Mouse (Mus musculus): ENCODE data around the gene Plekhh2. TPM values are rescaled to one million over a fixed set of nuclear protein-coding genes. Genes with fewer than 3 reads are reported as not detected.
A peak's percentile ranks its signal among the peaks of the same experiment; 100 is the strongest.

Plekhh2 gene
- polyA plus RNA-seq, 1 experiment from 2014 or later = 3.4 TPM

DNA sequence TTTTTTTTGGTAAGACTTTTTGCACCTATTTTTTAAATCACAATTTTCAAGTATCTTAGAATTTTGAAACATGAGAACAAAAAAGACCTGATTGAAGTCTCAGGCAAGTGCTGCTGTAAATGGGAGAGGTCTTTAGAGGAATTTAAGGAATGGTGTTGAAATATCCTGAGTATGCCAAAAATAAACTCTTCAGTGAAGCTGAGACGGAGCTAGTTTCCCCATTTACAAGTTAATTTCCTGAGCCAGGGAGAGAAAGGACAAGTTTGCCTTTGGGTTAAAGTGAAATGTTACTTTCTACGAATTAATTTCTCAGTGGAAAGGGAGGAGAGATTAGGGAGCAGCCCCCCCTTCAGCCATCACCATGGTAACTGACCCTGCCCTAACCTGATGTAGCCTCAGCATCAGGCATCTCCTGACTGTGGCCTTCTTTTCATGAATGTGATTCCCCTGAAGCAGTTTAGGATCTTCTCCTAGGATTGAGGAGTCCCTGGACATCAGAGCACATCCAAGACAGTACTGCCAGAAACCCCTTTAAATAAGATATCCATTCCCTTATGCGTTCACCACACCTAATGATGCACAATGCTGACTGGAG, 18.6 kb downstream of the Plekhh2 start:
- Histone ChIP-seq H3K4me3 (replicated peaks; ENCODE audit: low read depth, low read length) (no peak overlapping the region), H3K9me3 (ENCODE audit: control insufficient read depth, low read length) (no peaks in the 10 kb centered on the region), H3K27me3 (ENCODE audit: control insufficient read depth, insufficient read depth, low read length) (no peaks in the 10 kb centered on the region), H3K4me1 (ENCODE audit: control insufficient read depth, insufficient read depth, low read length) (0 out of 2 replicates have a peak, but pooled peaks cover 3% of the 10 kb centered on the region), H3K4me2 (ENCODE audit: low read length) (no peak overlapping the region), H3K36me3 (ENCODE audit: control insufficient read depth, insufficient read depth, low read length) (no peaks in the 10 kb centered on the region), H3K9ac (replicated peaks; ENCODE audit: low read length) (no peak overlapping the region), H3K27ac (replicated peaks; ENCODE audit: low read depth, low read length) (no peak overlapping the region)
- DNase-seq (no peak), ATAC-seq (ENCODE audit: low FRiP score, low TSS enrichment) (no peak)
- 41% methylated on average over 3 of the region's 3 CpGs for WGBS

DNA sequence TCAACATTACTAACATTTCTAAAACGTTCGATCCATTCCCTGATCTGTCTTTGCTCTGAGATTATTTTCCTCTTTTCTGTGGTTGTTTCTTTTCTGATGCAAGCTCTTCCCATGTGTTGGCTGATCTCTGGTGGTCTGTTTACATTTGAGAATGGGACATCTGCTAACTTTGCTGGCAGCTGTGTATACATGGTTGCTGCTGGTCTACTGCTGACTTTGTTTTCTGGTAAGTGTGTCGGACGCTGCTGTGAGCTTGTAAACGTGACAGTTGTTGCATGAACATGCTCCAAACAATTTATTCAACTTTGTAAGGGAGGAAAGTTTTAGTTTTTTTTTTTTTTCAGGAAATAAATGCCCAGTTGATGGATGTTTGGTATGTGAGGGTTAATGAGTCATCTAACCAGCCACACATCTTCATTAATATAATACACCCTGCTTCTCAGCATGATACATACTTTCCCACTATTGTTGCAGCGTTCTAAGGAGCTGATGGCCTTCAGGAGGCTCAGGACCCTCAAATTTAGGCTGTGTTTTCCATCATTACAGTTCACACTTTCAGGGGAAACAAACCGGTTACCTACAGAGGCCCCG, 21.3 kb downstream of the Plekhh2 start:
- Histone ChIP-seq H3K27ac (replicated peaks; ENCODE audit: low read depth, low read length) (no peak overlapping the region), H3K4me1 (ENCODE audit: control insufficient read depth, insufficient read depth, low read length) (0 out of 2 replicates have a peak, but pooled peaks cover 3% of the 10 kb centered on the region), H3K9ac (replicated peaks; ENCODE audit: low read length) (no peak overlapping the region), H3K4me3 (replicated peaks; ENCODE audit: low read depth, low read length) (no peak overlapping the region), H3K27me3 (ENCODE audit: control insufficient read depth, insufficient read depth, low read length) (no peaks in the 10 kb centered on the region), H3K36me3 (ENCODE audit: control insufficient read depth, insufficient read depth, low read length) (no peaks in the 10 kb centered on the region), H3K9me3 (ENCODE audit: control insufficient read depth, low read length) (no peaks in the 10 kb centered on the region), H3K4me2 (ENCODE audit: low read length) (no peak overlapping the region)
- 68% methylated on average over 8 of the region's 8 CpGs for WGBS
- ATAC-seq (ENCODE audit: low FRiP score, low TSS enrichment) (no peak), DNase-seq (peak; percentile 26)

DNA sequence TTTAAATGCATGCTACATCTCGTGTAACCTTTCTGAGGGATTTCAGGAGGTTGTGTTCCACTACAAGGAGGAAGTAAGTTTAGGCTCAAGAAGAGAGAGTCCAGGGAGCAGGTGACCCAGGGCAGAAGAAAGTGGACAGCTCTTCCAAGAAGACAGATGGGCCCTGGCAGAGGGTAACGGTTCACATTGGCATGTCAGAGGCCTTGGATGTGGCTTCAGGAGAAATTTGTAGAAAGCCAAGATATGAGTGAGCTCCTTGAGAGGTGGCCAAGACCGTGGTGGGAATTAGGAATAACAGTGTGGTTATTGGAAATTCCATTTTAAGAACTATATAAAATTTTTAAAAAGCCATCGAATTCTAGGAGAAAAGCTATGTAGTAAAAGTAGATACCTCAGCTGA, 22.1 kb downstream of the Plekhh2 start:
- DNase-seq (no peak), ATAC-seq (ENCODE audit: low FRiP score, low TSS enrichment) (no peak)
- Histone ChIP-seq H3K9me3 (ENCODE audit: control insufficient read depth, low read length) (no peaks in the 10 kb centered on the region), H3K36me3 (ENCODE audit: control insufficient read depth, insufficient read depth, low read length) (no peaks in the 10 kb centered on the region), H3K4me3 (replicated peaks; ENCODE audit: low read depth, low read length) (no peak overlapping the region), H3K27me3 (ENCODE audit: control insufficient read depth, insufficient read depth, low read length) (no peaks in the 10 kb centered on the region), H3K4me1 (ENCODE audit: control insufficient read depth, insufficient read depth, low read length) (0 out of 2 replicates have a peak, but pooled peaks cover 3% of the 10 kb centered on the region), H3K27ac (replicated peaks; ENCODE audit: low read depth, low read length) (no peak overlapping the region), H3K4me2 (ENCODE audit: low read length) (no peak overlapping the region), H3K9ac (replicated peaks; ENCODE audit: low read length) (no peak overlapping the region)
- WGBS = 94% methylated on average over 4 of the region's 4 CpGs

DNA sequence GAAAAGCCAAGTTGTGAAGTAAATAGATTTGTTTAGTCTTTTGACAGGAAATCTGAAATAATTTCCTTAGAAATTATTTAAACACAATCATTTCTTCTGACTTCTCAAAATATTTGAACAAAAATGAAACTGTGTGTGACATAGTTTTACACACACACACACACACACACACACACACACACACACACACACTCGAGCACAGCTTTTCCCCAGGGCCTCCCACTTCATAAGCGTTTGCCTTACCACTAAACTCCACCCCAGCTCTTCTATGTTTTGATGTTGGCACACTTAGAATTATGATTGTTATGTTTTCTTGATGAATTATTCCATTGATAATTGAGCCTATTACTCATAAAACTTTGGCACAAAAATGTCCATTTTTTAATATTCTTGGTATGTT, 22.9 kb downstream of the Plekhh2 start:
- Histone ChIP-seq H3K9ac (replicated peaks; ENCODE audit: low read length) (no peak overlapping the region), H3K27ac (replicated peaks; ENCODE audit: low read depth, low read length) (no peak overlapping the region), H3K36me3 (ENCODE audit: control insufficient read depth, insufficient read depth, low read length) (no peaks in the 10 kb centered on the region), H3K27me3 (ENCODE audit: control insufficient read depth, insufficient read depth, low read length) (no peaks in the 10 kb centered on the region), H3K4me3 (replicated peaks; ENCODE audit: low read depth, low read length) (no peak overlapping the region), H3K4me1 (ENCODE audit: control insufficient read depth, insufficient read depth, low read length) (no peaks in the 10 kb centered on the region), H3K9me3 (ENCODE audit: control insufficient read depth, low read length) (no peaks in the 10 kb centered on the region), H3K4me2 (ENCODE audit: low read length) (no peak overlapping the region)
- 87% methylated on average over 2 of the region's 2 CpGs for WGBS
- no peak for ATAC-seq (ENCODE audit: low FRiP score, low TSS enrichment)
- no peak for DNase-seq

DNA sequence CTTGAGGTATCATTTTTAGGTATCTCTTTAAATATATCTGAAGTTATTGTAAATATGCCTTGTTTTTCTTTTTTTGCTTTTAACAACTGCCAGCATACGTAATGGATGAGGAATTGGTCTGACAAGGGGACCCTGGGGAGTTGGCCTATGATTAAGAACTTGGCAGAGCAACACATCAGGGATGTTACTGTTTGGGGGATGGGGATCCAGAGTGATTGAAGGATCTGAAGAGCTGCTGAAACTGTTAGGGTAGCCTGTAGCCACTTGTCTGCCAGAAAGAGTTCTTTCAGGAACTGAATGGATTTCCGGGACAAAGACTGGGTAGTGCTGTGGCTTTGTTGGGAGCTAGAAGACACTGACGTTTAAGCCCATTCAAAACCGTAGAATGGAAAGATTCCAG, 23.5 kb downstream of the Plekhh2 start:
- DNase-seq (no peak), ATAC-seq (ENCODE audit: low FRiP score, low TSS enrichment) (no peak)
- Histone ChIP-seq H3K36me3 (ENCODE audit: control insufficient read depth, insufficient read depth, low read length) (no peaks in the 10 kb centered on the region), H3K27ac (replicated peaks; ENCODE audit: low read depth, low read length) (no peak overlapping the region), H3K27me3 (ENCODE audit: control insufficient read depth, insufficient read depth, low read length) (no peaks in the 10 kb centered on the region), H3K4me1 (ENCODE audit: control insufficient read depth, insufficient read depth, low read length) (no peaks in the 10 kb centered on the region), H3K4me3 (replicated peaks; ENCODE audit: low read depth, low read length) (no peak overlapping the region), H3K9ac (replicated peaks; ENCODE audit: low read length) (no peak overlapping the region), H3K9me3 (ENCODE audit: control insufficient read depth, low read length) (no peaks in the 10 kb centered on the region), H3K4me2 (ENCODE audit: low read length) (no peak overlapping the region)
- 49% methylated on average over 4 of the region's 4 CpGs for WGBS

DNA sequence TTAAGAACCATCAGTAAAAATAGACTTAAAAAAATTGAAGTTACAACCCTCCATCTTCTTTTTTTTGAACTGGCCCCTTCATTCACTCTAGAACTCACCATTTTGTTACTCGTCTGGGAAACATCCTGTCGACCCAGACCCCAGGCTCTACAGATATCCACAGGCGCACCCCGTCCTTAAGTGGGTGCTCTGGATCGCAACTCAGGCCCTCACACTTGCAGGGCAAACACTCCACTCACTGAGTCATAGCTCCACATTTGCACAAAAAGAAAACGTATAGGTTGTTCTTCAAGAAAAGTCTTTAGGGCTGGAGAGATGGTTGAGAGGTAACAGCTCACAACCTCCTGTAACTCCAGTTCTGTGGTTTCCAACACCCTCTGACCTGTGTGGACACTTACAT, 25.6 kb downstream of the Plekhh2 start:
- H3K27me3 ChIP-seq (ENCODE audit: control insufficient read depth, insufficient read depth, low read length) = no peaks in the 10 kb centered on the region
- H3K9me3 ChIP-seq (ENCODE audit: control insufficient read depth, low read length) = no peaks in the 10 kb centered on the region
- no peak for DNase-seq

DNA sequence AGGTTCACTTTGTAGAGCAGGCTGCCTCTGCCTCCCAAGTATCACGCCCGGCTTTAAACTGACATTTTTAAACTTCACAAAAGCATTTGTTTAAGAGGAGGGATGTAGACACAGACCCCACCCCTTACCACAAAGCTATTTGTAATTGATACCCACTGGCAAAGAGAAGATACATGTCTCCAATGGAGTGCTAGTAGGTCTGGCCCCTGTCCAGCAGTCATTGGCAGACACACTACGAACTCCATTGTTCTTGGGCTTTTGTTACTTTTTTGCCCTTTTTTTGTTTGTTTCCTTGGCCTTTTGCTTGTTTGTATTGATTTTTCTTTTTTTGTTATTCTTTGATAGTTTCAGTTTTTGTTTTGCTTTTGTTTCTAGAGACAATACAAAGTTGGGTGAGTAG, 26.3 kb downstream of the Plekhh2 start:
- 83% methylated on average over 3 of the region's 3 CpGs for WGBS

More for the DNA sequence above, 25.6 kb downstream of the Plekhh2 start:
- Histone ChIP-seq H3K27ac (replicated peaks; ENCODE audit: low read depth, low read length) (no peak overlapping the region), H3K4me2 (ENCODE audit: low read length) (no peak overlapping the region), H3K4me3 (replicated peaks; ENCODE audit: low read depth, low read length) (no peak overlapping the region), H3K36me3 (ENCODE audit: control insufficient read depth, insufficient read depth, low read length) (no peaks in the 10 kb centered on the region), H3K4me1 (ENCODE audit: control insufficient read depth, insufficient read depth, low read length) (no peaks in the 10 kb centered on the region), H3K9ac (replicated peaks; ENCODE audit: low read length) (no peak overlapping the region)
- 96% methylated on average over 6 of the region's 6 CpGs for WGBS
- no peak for ATAC-seq (ENCODE audit: low FRiP score, low TSS enrichment)

DNA sequence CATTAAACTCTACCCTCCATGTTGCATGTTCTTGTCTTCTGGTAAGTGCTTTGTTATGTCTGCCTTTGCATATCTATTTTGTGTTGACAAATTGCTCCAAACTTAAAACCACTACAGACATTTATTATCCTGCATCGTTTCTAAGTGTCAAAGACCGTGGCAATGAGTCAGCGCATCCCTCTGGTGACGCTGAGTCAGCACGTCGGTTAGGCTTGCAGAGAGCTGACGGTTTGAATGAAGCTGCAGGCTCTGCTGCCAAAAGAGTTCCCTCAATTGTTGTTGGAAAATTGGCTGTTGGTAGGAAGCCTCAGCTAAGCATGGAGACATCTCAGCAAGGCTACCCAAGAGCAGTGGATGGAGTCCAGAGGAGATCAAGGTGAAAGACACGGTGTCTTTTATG, 28.9 kb downstream of the Plekhh2 start:
- Histone ChIP-seq H3K9ac (replicated peaks; ENCODE audit: low read length) (no peak overlapping the region), H3K4me3 (replicated peaks; ENCODE audit: low read depth, low read length) (no peak overlapping the region), H3K27ac (replicated peaks; ENCODE audit: low read depth, low read length) (no peak overlapping the region), H3K4me2 (ENCODE audit: low read length) (no peak overlapping the region), H3K9me3 (ENCODE audit: control insufficient read depth, low read length) (no peaks in the 10 kb centered on the region), H3K27me3 (ENCODE audit: control insufficient read depth, insufficient read depth, low read length) (no peaks in the 10 kb centered on the region), H3K36me3 (ENCODE audit: control insufficient read depth, insufficient read depth, low read length) (no peaks in the 10 kb centered on the region), H3K4me1 (ENCODE audit: control insufficient read depth, insufficient read depth, low read length) (no peaks in the 10 kb centered on the region)
- ATAC-seq (ENCODE audit: low FRiP score, low TSS enrichment) (no peak), DNase-seq (no peak)
- WGBS = 89% methylated on average over 8 of the region's 8 CpGs

More for the DNA sequence above, 26.3 kb downstream of the Plekhh2 start:
- no peak for ATAC-seq (ENCODE audit: low FRiP score, low TSS enrichment)
- DNase-seq = no peak
- Histone ChIP-seq H3K4me3 (replicated peaks; ENCODE audit: low read depth, low read length) (no peak overlapping the region), H3K36me3 (ENCODE audit: control insufficient read depth, insufficient read depth, low read length) (no peaks in the 10 kb centered on the region), H3K4me1 (ENCODE audit: control insufficient read depth, insufficient read depth, low read length) (no peaks in the 10 kb centered on the region), H3K9me3 (ENCODE audit: control insufficient read depth, low read length) (no peaks in the 10 kb centered on the region), H3K27me3 (ENCODE audit: control insufficient read depth, insufficient read depth, low read length) (no peaks in the 10 kb centered on the region), H3K9ac (replicated peaks; ENCODE audit: low read length) (no peak overlapping the region), H3K4me2 (ENCODE audit: low read length) (no peak overlapping the region), H3K27ac (replicated peaks; ENCODE audit: low read depth, low read length) (no peak overlapping the region)
